Mouse (Mus musculus) spleen, postnatal 36 days (tissue): ENCODE results near the gene Gphn.

Source experiments
- DNase-seq, 2 experiments: peaks; one replicate each; pipeline ENCODE4 v3.0.0; 2022; ENCODE audit warnings: low spot score in 2 of 2, mixed read lengths in 1 of 2

Gene Gphn

DNA sequence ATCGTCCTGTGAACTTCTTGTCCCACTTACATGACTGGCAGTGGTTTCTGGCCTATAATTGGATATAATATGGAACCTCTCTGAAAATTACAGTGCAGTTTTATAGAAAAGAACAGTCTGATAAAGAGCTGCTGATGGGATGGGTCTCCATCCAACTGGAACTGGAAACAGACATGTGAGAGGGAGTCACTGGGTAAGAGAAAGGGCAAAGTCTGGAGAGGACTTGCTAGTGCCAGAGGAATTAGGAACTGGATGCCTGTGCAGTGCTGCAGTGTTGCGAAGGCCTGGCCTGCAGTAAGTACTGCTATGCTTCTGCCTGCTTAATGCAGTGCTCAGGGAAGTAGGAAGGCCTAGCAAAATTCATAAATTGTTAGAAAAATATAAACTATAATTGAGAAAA, 467.1 kb downstream of the Gphn start:
- DNase-seq, result no peak

DNA sequence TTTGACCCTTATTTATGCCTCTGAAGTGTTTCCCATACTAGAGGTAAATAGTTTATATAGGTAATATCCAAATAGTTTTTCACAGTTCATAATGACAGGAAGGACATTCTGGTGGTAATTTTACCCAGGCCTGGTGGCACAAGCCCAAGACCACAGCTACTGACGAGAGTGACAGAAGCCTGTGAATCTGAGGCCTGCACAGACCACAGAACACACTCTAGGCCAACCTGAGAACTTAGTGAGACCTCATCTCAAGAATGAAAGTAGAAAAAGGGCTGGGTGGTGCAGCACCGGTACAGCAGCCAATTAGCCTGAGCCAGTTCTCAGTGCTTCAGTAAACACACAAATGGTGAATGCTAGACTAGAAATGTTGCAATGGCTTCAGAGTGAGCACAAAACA, 491.6 kb downstream of the Gphn start:
- no peak for DNase-seq

- no peak for DNase-seq
Measured at GRCm38 (mm10) chr12:78727723-78728122, 501.5 kb downstream of the Gphn start.
